Mouse (Mus musculus) bone marrow, adult 2 months (tissue): ENCODE measurements around the gene Trim46.

Experiments used
- CTCF ChIP-seq: fragments of 200-500 bp; IDR thresholded peaks from 2 replicates; pipeline ENCODE4 v1.5.1; 2011; ENCODE audit warnings: low read length, control low read depth; ENCODE audit not compliant: control insufficient read depth, insufficient read depth
- POLR2A ChIP-seq: fragments of 200-500 bp; IDR thresholded peaks from 2 replicates; pipeline ENCODE4 v1.6.1; 2011; ENCODE audit warnings: low read depth, mild to moderate bottlenecking, control low read depth, low read length, borderline replicate concordance; ENCODE audit not compliant: control insufficient read depth

DNA sequence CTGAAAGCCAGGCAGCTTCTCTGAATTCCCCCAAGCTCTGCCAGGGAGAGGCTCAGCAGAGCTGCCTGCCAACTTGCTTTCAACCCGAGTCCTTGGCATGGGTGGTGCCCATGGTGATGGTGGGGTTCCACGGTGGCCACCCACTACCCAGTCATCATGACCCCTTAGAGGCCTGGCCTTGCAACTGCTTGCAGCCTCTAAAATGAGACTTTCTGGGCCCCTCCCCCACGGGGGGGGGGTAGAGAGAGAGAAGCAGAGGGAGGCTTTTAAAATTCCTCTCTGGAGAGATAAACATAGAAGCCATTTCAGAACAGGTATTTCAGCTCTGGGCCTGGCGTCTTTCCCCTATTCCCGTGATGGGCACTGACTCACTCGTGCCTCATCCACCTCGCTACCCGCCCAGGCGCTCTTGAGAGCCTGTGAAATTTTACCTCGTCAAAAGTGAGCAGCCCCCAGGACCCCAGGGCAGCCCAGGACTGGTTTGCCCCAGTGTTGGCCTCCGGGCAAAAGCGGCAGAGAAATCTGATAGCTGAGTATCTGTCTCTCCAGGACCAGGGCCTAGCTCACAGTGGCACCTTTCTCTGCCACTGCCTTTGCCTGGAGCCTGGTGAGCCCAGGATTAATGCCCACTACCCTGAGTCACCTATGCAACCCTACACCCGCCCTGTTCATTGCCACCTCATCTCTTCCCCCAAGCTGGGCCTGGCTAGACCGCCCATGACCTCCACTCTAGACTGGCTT is 31.3 kb upstream of the Trim46 start:
- no peak for TF ChIP-seq CTCF
- no peak for TF ChIP-seq POLR2A
